Mouse (Mus musculus) liver, embryonic 14.5 days (tissue): ENCODE results near the gene Nrip1. TPM values are rescaled to one million over a fixed set of nuclear protein-coding genes. Genes with fewer than 3 reads are reported as not detected.

Experiments
- ATAC-seq: fragments of 200-750 bp; cut with Nextera tagmentation; 2 replicates; pipeline ENCODE4 v1.8.0; 2017; ENCODE audit warnings: moderate number of reproducible peaks, mild to moderate bottlenecking, moderate library complexity; ENCODE audit not compliant: insufficient read depth
- DNase-seq, 3 experiments: peaks; one replicate each; pipeline ENCODE4 v3.0.0-alpha.2; 2012 to 2013; ENCODE audit warnings: low read depth in 3 of 3, low spot score in 3 of 3
- H3K27ac ChIP-seq: fragments of 300-500 bp; sonication (generic); 2 replicates; pipeline ENCODE4 v1.5.1; 2014; ENCODE audit warnings: moderate library complexity, mild to moderate bottlenecking, control low read depth, inconsistent platforms
- H3K27me3 ChIP-seq: fragments of 300-500 bp; sonication (generic); 2 replicates; pipeline ENCODE4 v1.6.1; 2014; ENCODE audit warnings: mild to moderate bottlenecking, low read length, moderate library complexity; ENCODE audit not compliant: control insufficient read depth, insufficient read depth
- H3K36me3 ChIP-seq: fragments of 300-500 bp; sonication (generic); replicated peaks from 2 replicates; pipeline ENCODE4 v1.6.1; 2014; ENCODE audit warnings: low read depth; ENCODE audit not compliant: control insufficient read depth, insufficient read depth
- H3K4me1 ChIP-seq, 2 experiments: fragments of 200-500 bp in 1 of 2; fragments of 300-500 bp in 1 of 2; sonication (generic) in 1 of 2; replicated peaks; 2 replicates each; pipeline ENCODE4 v1.6.1; 2012 to 2014; ENCODE audit warnings: antibody characterized with exemption in 1 of 2, inconsistent platforms in 1 of 2, low read length in 1 of 2; ENCODE audit not compliant: control insufficient read depth in 2 of 2, insufficient read depth in 2 of 2
- H3K4me2 ChIP-seq: fragments of 300-500 bp; sonication (generic); 2 replicates; pipeline ENCODE4 v1.6.1; 2014; ENCODE audit warnings: low read depth, mild to moderate bottlenecking, control low read depth, moderate library complexity
- H3K4me3 ChIP-seq, 2 experiments: fragments of 200-500 bp in 1 of 2; fragments of 300-500 bp in 1 of 2; sonication (generic) in 1 of 2; 2 replicates each; pipeline ENCODE4 v1.5.1; 2012 to 2014; ENCODE audit warnings: low read depth in 2 of 2, low read length in 2 of 2, mild to moderate bottlenecking in 2 of 2, control low read depth in 1 of 2, inconsistent platforms in 1 of 2, moderate library complexity in 1 of 2; ENCODE audit not compliant: insufficient read depth in 1 of 2
- H3K9ac ChIP-seq: fragments of 300-500 bp; sonication (generic); replicated peaks from 2 replicates; pipeline ENCODE4 v1.6.1; 2014; ENCODE audit warnings: mild to moderate bottlenecking, control low read depth, moderate library complexity
- H3K9me3 ChIP-seq: fragments of 300-500 bp; sonication (generic); 2 replicates; pipeline ENCODE4 v1.6.1; 2016; ENCODE audit warnings: low read length, mixed read lengths; ENCODE audit not compliant: control insufficient read depth
- CTCF ChIP-seq: IDR thresholded peaks from 2 replicates; pipeline ENCODE4 v1.5.1; 2016; ENCODE audit warnings: antibody characterized with exemption, low read depth, control low read depth
- EP300 ChIP-seq: IDR thresholded peaks from 2 replicates; pipeline ENCODE4 v1.6.1; 2016; ENCODE audit warnings: antibody characterized with exemption, low read depth
- WGBS: fragments of 180-500 bp; shearing (Covaris S2); extraction: QIAGEN DNeasy Blood & Tissue Kit; methylation state at CpG from one replicate; pipeline ENCODE4 v1.1.7; 2014; ENCODE audit not compliant: insufficient replicate concordance; 5-methylcytosine and 5-hydroxymethylcytosine counted together
- polyA plus RNA-seq, 2 experiments: library from polyadenylated mRNA; depleted of rRNA in 1 of 2; stranded (reverse) in 1 of 2; unstranded in 1 of 2; fragments of >200 nt; fragmentation: Nextera tagmentation in 1 of 2; extraction: Ambion mirVana in 1 of 2; gene quantifications; 2 replicates each; pipeline versions ENCODE4 v1.2.1 to v1.2.3; 2012 to 2014

Gene Nrip1
- polyA plus RNA-seq, 2 experiments: 3.5 to 11.7 TPM

DNA sequence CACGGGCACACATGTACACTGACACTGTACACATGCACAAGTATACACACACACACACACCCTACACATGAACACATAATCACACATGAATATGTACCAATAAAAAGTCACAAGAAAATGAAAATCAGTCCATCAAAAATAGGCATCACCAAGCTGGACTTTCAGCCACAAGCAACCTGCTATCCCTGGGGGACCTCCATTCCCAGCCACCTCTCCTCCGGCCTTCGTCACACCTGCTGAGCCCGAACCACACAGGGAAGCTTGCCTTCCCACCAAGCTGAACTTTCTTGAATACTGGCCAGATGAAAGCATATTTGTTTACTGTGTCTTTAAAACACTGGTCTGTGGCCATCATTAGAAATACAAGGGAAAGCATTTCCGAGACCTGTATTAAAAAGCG lies 70.2 kb downstream of the Nrip1 start:
- TF ChIP-seq EP300 (no peak), CTCF (no peak)
- H3K4me3 ChIP-seq: no peak overlapping the region
- DNase-seq: no peak
- no peak overlapping the region for H3K27ac ChIP-seq
- H3K4me1 ChIP-seq: peaks cover 0 to 11% of the 10 kb centered on the region in 2 experiments; a peak in 3 of 4 replicates
- H3K36me3 ChIP-seq: no peaks in the 10 kb centered on the region; the same call in none of the 2 replicates
- no peak overlapping the region for H3K4me2 ChIP-seq
- no peak overlapping the region for H3K9ac ChIP-seq
- H3K9me3 ChIP-seq: no peaks in the 10 kb centered on the region
- ATAC-seq: no peak
- no peaks in the 10 kb centered on the region for H3K27me3 ChIP-seq
- 92% methylated on average over 6 of the region's 6 CpGs for WGBS

DNA sequence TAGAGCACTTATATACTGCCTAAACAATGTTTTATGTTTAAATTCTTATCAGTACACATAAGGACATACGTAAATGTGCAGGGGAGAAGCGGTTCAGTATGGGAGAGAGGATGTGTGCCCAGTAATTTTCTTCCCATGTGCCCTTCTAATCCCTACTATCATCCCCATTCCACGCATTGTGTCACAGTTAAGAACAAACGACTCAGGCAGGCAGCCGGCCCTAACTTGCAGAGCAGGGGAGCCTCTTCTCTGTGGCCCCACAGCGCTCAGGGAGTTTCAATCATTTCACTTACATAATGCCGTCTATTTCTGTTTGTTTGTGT lies 71.9 kb downstream of the Nrip1 start:
- no peak overlapping the region for H3K9ac ChIP-seq
- no peak overlapping the region for H3K4me2 ChIP-seq
- H3K4me3 ChIP-seq: no peak overlapping the region
- no peak for TF ChIP-seq EP300
- no peaks in the 10 kb centered on the region; the same call in 1 of the 2 replicates for H3K36me3 ChIP-seq
- ATAC-seq (no peak), DNase-seq (no peak)
- H3K27me3 ChIP-seq: no peaks in the 10 kb centered on the region
- no peak overlapping the region for H3K27ac ChIP-seq
- 60% methylated on average over 7 of the region's 7 CpGs for WGBS
- H3K4me1 ChIP-seq: peaks cover 0 to 11% of the 10 kb centered on the region in 2 experiments; a peak in 3 of 4 replicates
- no peaks in the 10 kb centered on the region for H3K9me3 ChIP-seq

DNA sequence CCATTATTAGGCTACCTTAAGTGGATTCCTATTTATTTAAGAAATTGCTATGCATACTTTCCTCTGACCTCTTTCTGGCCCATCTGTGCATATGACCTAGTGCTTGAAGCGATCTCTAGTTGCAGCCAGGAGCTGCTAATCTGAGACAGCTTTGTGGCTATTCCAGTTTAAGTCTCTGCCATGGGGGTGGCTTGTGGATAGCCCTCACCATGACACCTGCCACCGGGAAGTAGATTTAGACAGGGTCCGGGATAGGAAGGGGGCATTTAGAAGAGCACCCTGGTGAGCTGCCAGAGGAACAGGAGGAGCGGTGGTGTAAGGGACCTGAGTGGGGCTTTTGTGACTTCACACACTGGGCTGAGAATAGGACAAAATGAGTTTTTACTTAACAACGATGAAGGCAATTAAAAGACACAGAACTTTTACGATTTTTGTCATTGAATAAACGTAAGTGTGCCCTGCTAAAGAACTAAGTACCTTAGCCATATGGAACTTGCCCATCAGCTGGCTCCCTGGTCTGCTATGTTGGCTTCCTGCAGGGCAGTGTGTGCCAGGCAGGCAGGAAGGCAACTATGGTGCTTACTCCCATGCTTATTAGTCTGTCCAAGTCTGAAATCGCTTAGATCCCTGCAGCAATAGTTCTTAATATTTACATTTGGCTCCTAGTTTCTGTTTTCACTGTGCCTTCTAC lies 72.4 kb downstream of the Nrip1 start:
- Histone ChIP-seq H3K9me3 (no peaks in the 10 kb centered on the region), H3K4me3 (no peak overlapping the region), H3K4me1 (peaks cover 0 to 9% of the 10 kb centered on the region in 2 experiments; a peak in 3 of 4 replicates), H3K27ac (no peak overlapping the region), H3K4me2 (no peak overlapping the region), H3K27me3 (no peaks in the 10 kb centered on the region), H3K36me3 (no peaks in the 10 kb centered on the region), H3K9ac (no peak overlapping the region)
- ATAC-seq (no peak), DNase-seq (no peak)
- no peak for TF ChIP-seq EP300
- no peak for TF ChIP-seq CTCF
- WGBS: 75% methylated on average over 8 of the region's 8 CpGs

DNA sequence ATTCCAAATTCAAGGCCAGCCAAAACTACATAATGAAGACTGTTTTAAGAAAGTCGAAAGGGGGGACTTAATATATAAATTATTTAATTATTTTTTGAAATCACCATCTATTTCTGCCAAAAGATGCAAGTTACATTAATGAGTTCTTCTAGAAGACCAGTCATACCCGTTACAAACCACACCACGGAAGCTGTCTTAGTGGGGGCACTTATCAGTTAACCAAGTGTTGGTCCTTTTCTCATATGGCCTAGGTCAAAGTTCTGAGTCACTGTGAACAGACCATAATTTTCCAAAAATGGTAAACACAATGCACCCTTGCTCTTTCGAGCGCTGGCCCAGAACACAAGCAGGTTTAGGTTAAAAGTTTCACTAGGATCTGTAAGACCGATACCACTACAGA lies 73.2 kb downstream of the Nrip1 start:
- no peaks in the 10 kb centered on the region for H3K36me3 ChIP-seq
- no peak overlapping the region for H3K27ac ChIP-seq
- WGBS: 51% methylated on average over 6 of the region's 6 CpGs
- DNase-seq (no peak), ATAC-seq (no peak; the same call in 1 of the 2 replicates)
- H3K4me1 ChIP-seq: peaks cover 0 to 9% of the 10 kb centered on the region in 2 experiments; a peak in 3 of 4 replicates
- H3K9me3 ChIP-seq: no peaks in the 10 kb centered on the region
- H3K27me3 ChIP-seq: no peaks in the 10 kb centered on the region
- no peak overlapping the region for H3K4me3 ChIP-seq
- TF ChIP-seq CTCF (no peak), EP300 (no peak)
- H3K4me2 ChIP-seq: no peak overlapping the region
- no peak overlapping the region for H3K9ac ChIP-seq

DNA sequence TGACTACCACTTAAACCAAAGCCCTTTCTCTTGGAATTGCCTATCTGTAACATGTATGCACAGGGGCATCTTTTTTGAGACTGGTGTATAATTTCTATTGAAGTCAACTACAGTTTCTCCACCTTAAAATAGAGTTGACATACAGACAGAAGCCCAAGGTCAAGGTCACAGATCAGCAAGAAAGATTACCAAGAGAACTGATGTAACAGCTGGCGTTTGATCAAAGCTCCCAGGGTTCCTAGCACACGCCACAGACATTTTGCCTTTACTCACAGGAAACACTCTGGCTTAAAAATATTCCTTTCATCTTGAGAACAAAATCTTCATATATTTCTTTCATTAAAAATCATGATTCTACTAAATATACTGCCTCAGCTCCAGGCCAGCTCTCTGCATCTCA lies 74.1 kb downstream of the Nrip1 start:
- H3K9ac ChIP-seq: no peak overlapping the region
- H3K4me2 ChIP-seq: no peak overlapping the region
- TF ChIP-seq EP300 (no peak), CTCF (no peak)
- no peak overlapping the region for H3K4me3 ChIP-seq
- 67% methylated on average over 2 of the region's 2 CpGs for WGBS
- ATAC-seq (no peak), DNase-seq (no peak)
- H3K27me3 ChIP-seq: no peaks in the 10 kb centered on the region
- H3K9me3 ChIP-seq: no peaks in the 10 kb centered on the region
- no peak overlapping the region for H3K27ac ChIP-seq
- peaks cover 3 to 12% of the 10 kb centered on the region in 2 experiments for H3K4me1 ChIP-seq
- peaks cover 3% of the 10 kb centered on the region for H3K36me3 ChIP-seq
